Mouse (Mus musculus) limb, embryonic 13.5 days (tissue): ENCODE measurements around the gene Xntrpc. TPM values are rescaled to one million over a fixed set of nuclear protein-coding genes. Genes with fewer than 3 reads are reported as not detected.
"Not testable (repeated sequence)": the region's sequence is repeated elsewhere in the genome, so short reads cannot be mapped to it uniquely, and the experiment has no call there.

Source experiments
- ATAC-seq: fragments of 200-750 bp; cut with Nextera tagmentation; 2 replicates; pipeline ENCODE4 v1.8.0; 2017; ENCODE audit warnings: low read depth, moderate number of reproducible peaks, moderate TSS enrichment; ENCODE audit not compliant: low FRiP score
- H3K27ac ChIP-seq: fragments of 300-500 bp; sonication (generic); 2 replicates; pipeline ENCODE4 v1.5.1; 2015; ENCODE audit warnings: inconsistent platforms, mild to moderate bottlenecking, moderate library complexity
- H3K27me3 ChIP-seq: fragments of 300-500 bp; sonication (generic); 2 replicates; pipeline ENCODE4 v1.6.1; 2015; ENCODE audit warnings: mild to moderate bottlenecking, inconsistent platforms
- H3K36me3 ChIP-seq: fragments of 300-500 bp; sonication (generic); 2 replicates; pipeline ENCODE4 v1.6.1; 2015; ENCODE audit warnings: inconsistent platforms, mild to moderate bottlenecking, moderate library complexity
- H3K4me1 ChIP-seq: fragments of 300-500 bp; sonication (generic); 2 replicates; pipeline ENCODE4 v1.6.1; 2015; ENCODE audit warnings: inconsistent platforms
- H3K4me2 ChIP-seq: fragments of 300-500 bp; sonication (generic); replicated peaks from 2 replicates; pipeline ENCODE4 v1.6.1; 2015; ENCODE audit warnings: inconsistent platforms, mild to moderate bottlenecking, moderate library complexity
- H3K4me3 ChIP-seq: fragments of 300-500 bp; sonication (generic); 2 replicates; pipeline ENCODE4 v1.5.1; 2015; ENCODE audit warnings: moderate library complexity, mild to moderate bottlenecking, inconsistent platforms
- H3K9ac ChIP-seq: fragments of 300-500 bp; sonication (generic); 2 replicates; pipeline ENCODE4 v1.6.1; 2015; ENCODE audit warnings: mild to moderate bottlenecking, inconsistent platforms
- H3K9me3 ChIP-seq: fragments of 300-500 bp; sonication (generic); 2 replicates; pipeline ENCODE4 v1.6.1; 2016; ENCODE audit warnings: inconsistent platforms
- WGBS: fragments of 180-500 bp; shearing (Covaris S2); methylation state at CpG from one replicate; pipeline ENCODE4 v1.1.7; 2015; 5-methylcytosine and 5-hydroxymethylcytosine counted together
- polyA plus RNA-seq: library from polyadenylated mRNA; unstranded; fragments of >200 nt; fragmentation: Nextera tagmentation; extraction: Ambion mirVana; gene quantifications from 2 replicates; pipeline ENCODE4 v1.2.1, GENCODE M21; 2015

The Xntrpc gene
- polyA plus RNA-seq, 1 experiment from 2014 or later = 2.3 TPM

DNA sequence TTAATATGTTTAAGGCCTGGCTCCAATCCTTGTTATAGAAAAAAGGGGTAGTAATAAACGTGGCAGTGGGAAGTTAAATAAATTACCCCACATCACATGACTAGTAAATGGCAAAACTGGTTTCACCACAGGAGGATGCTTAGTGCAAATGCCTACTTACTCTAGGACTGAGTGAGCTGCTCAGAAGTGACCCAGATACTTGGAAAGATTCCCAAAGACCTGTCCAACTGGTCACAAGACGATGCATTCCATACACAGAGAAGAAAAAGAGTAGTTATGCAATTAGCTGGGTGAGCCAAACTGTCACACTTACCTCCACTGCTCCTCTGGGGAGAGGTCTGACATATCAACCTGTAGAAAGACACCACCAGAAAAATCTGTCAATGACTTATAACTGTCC lies 23.2 kb upstream of the Xntrpc start:
- Histone ChIP-seq H3K36me3 (peaks cover 51% of the 10 kb centered on the region), H3K9ac (no peak overlapping the region), H3K27me3 (no peaks in the 10 kb centered on the region), H3K9me3 (no peaks in the 10 kb centered on the region), H3K4me1 (peaks cover 6% of the 10 kb centered on the region), H3K4me2 (no peak overlapping the region), H3K4me3 (no peak overlapping the region), H3K27ac (no peak overlapping the region)
- no peak for ATAC-seq
- 61% methylated on average over 2 of the region's 2 CpGs for WGBS

DNA sequence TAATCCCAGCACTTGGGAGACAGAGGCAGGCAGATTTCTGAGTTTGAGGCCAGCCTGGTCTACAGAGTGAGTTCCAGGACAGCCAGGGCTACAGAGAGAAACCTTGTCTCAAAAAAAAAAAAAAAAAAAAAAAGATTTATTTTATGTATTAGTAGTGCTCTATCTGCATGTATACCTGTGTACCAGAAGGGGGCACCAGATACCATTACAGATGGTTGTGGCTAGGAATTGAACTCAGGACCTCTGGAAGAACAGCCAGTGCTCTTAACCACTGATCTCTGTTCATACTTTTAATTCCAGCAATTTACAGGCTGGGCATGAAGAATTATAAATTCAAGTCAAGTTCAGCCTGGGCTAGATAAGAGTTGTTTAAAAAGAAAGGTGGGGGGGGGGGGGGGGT lies 17.0 kb upstream of the Xntrpc start:
- H3K4me3 ChIP-seq, H3K9ac ChIP-seq, H3K4me2 ChIP-seq, H3K9me3 ChIP-seq, H3K27ac ChIP-seq, H3K4me1 ChIP-seq, ATAC-seq, H3K27me3 ChIP-seq: not testable (repeated sequence)
- peaks cover 18% of the 10 kb centered on the region for H3K36me3 ChIP-seq

DNA sequence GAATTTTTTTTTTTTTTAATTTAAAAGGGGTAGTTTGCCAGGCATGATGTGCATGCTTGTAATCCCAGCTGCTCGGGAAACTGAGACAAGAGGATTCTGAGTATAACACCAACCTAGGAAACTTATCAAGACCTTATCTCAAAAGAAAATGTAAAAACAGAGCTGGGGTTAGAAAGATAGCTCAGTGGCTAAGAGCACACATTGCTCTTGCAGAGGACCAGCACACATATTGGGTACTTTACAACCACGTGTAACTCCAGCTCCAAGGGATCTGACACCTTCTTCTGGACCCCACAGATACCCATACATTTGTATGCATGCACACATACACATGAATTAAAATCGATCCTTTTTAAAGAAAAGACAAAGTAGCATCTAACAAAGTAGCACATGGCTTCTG lies 4.2 kb upstream of the Xntrpc start:
- H3K27me3 ChIP-seq = no peaks in the 10 kb centered on the region
- no peaks in the 10 kb centered on the region for H3K9me3 ChIP-seq
- peaks cover 31% of the 10 kb centered on the region for H3K36me3 ChIP-seq
- no peak overlapping the region for H3K27ac ChIP-seq
- H3K9ac ChIP-seq = no peak overlapping the region
- no peak overlapping the region for H3K4me3 ChIP-seq
- 90% methylated on average over 3 of the region's 3 CpGs for WGBS
- H3K4me2 ChIP-seq = no peak overlapping the region
- no peak for ATAC-seq
- peaks cover 18% of the 10 kb centered on the region for H3K4me1 ChIP-seq

DNA sequence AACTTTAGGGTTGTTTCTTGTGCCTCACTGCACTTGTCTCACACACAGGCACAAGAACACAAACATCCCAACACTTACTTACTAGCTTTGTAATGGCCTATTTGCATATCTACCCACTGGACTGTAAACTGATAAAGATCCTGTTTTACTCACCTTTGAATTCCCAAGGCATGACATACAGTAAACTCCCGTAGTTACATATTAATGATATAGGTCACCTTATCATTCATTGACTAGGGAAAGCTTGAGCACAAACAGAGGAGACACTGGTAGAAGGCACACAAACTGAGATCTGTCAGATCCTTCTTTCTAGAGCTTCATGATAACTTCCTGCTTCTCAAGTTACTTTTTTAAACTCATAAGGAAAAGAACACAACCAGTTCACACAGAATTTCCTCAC lies 3.3 kb upstream of the Xntrpc start:
- Histone ChIP-seq H3K4me2 (no peak overlapping the region), H3K27ac (no peak overlapping the region), H3K36me3 (peaks cover 25% of the 10 kb centered on the region), H3K27me3 (no peaks in the 10 kb centered on the region), H3K4me1 (peaks cover 22% of the 10 kb centered on the region), H3K9me3 (no peaks in the 10 kb centered on the region), H3K4me3 (no peak overlapping the region), H3K9ac (no peak overlapping the region)
- WGBS = 98% methylated on average over 1 of the region's 1 CpGs
- ATAC-seq = no peak

DNA sequence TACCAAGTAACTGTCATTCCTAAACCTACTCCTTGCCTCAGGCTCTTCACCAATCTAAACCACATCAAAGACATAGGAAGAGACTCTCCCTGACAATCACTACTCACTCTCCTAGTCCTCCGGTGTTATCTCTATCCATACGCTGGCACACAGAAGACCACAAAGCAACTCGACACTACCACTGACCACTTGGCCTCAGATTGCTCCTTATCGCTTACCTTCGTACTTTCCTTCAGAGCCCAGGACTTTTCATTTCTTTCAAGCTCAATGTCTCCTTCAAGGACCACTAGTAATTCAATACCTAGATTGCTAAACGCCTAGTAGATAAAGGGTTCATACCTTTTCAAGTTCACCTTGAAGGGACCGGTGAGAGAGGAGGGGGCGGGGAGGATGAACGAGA lies 1.6 kb upstream of the Xntrpc start:
- H3K4me1 ChIP-seq = peaks cover 22% of the 10 kb centered on the region
- peak overlapping the region; percentile 71; the same call in 1 of the 2 replicates for H3K9ac ChIP-seq
- H3K36me3 ChIP-seq = peaks cover 23% of the 10 kb centered on the region
- peak overlapping the region; percentile 60 for H3K4me3 ChIP-seq
- no peak for ATAC-seq
- no peaks in the 10 kb centered on the region for H3K9me3 ChIP-seq
- H3K27ac ChIP-seq = no peak overlapping the region
- WGBS = 88% methylated on average over 9 of the region's 9 CpGs
- H3K27me3 ChIP-seq = no peaks in the 10 kb centered on the region
- H3K4me2 ChIP-seq = peak overlapping the region; percentile 74

DNA sequence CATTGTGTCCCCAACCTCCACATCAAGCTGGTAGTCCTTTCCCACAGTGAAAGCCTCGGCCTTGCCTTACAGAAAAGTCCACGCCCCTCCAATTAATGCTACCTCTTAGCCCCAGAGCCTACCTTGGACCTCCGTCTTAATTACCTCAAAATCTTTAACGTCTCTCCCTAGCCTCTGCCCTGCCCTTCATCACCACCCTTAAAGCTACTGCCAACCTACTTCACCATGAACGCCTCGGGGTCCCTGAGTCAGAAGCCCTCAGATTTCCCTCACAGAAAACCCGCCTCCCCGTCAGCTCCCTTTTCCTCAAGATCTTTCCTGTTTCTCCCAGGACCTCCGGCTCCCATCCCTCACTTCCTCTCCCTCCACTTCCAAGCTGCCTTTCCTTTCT lies 863 bp upstream of the Xntrpc start:
- ATAC-seq = peak; percentile 15; the same call in 1 of the 2 replicates
- H3K27me3 ChIP-seq = no peaks in the 10 kb centered on the region
- H3K27ac ChIP-seq = peak overlapping the region; percentile 72; the same call in 1 of the 2 replicates
- H3K4me1 ChIP-seq = peaks cover 22% of the 10 kb centered on the region
- peaks cover 16% of the 10 kb centered on the region for H3K36me3 ChIP-seq
- under 1% methylated on average over 9 of the region's 9 CpGs for WGBS
- peak overlapping the region; percentile 71 for H3K9ac ChIP-seq
- peak overlapping the region; percentile 60 for H3K4me3 ChIP-seq
- no peaks in the 10 kb centered on the region for H3K9me3 ChIP-seq
- peak overlapping the region; percentile 74 for H3K4me2 ChIP-seq

DNA sequence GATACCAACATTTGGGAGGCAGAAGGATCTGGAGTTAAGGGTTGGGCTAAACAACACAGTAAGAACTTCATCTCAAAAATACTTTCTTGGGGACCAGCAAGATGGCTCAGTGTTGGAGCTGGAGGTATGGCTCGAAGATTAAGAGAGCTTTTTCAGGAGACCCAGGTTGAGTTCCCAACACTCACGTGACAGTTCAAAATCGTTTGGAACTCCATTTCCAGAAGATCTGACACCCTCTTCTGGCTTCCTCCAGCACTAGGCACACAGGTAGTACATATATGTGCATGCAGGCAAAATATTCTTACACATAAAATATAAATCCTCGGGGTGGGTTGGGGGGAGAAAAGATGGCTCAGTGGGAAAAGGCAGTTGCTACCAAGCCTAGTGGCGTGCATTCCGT lies 850 bp downstream of the Xntrpc start:
- no peaks in the 10 kb centered on the region for H3K27me3 ChIP-seq
- no peak overlapping the region for H3K27ac ChIP-seq
- H3K4me1 ChIP-seq = peaks cover 22% of the 10 kb centered on the region
- H3K36me3 ChIP-seq = peaks cover 19% of the 10 kb centered on the region
- 76% methylated on average over 6 of the region's 6 CpGs for WGBS
- ATAC-seq = no peak
- peak overlapping the region; percentile 60 for H3K4me3 ChIP-seq
- H3K9ac ChIP-seq = peak overlapping the region; percentile 71
- H3K9me3 ChIP-seq = no peaks in the 10 kb centered on the region
- H3K4me2 ChIP-seq = peak overlapping the region; percentile 74

DNA sequence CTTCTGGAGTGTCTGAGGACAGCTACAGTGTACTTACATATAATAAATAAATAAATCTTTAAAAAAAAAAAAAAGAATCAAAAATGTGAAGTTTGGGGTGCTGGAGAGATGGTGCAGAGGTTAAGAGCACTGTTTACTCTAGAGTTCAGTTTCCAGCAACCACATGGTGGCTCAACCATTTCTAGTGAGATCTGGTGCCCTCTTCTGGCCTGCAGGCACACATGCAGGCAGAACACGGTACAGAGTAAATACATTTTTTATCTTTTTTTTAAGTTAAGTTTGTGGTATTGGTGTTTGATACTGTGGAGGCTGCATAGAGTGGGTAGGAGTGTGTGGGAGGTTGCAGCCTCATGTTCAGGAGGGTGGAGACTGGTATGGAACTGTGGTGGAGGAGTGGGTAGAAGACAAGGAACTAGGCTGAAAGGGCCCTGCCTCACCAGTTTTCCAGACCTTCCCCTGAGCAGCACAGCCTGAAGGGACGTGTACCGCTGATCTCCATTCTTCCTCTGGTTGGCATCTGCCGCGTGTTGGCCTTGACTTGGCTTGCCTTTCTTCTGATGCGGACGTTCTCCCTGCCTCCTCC lies 11.3 kb downstream of the Xntrpc start:
- Histone ChIP-seq H3K4me1 (no peaks in the 10 kb centered on the region), H3K27me3 (no peaks in the 10 kb centered on the region), H3K36me3 (peaks cover 92% of the 10 kb centered on the region), H3K9me3 (no peaks in the 10 kb centered on the region), H3K4me2 (no peak overlapping the region), H3K27ac (no peak overlapping the region), H3K9ac (no peak overlapping the region), H3K4me3 (no peak overlapping the region)
- no peak for ATAC-seq
- WGBS = 85% methylated on average over 7 of the region's 7 CpGs

DNA sequence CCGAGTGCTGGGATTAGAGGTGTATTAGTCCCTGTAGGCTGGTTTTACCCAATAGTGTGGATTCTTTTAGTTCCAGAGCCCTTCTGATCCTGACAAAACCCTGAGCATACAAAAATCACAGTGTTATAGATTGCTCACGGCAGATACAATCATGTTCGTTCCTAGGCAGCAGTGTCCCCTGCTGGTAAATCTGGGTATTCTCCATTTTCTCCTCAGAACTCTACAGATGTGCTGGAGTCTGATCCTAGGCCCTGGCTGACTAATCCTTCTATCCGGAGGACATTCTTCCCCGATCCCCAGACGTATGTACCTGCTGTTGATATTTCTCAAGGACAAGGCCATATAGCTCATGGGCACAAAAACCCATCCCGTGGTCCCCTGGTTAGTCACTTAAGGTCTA lies 13.0 kb downstream of the Xntrpc start:
- Histone ChIP-seq H3K4me1 (no peaks in the 10 kb centered on the region), H3K27ac (no peak overlapping the region), H3K27me3 (no peaks in the 10 kb centered on the region), H3K9ac (no peak overlapping the region), H3K4me3 (no peak overlapping the region), H3K36me3 (peaks cover 93% of the 10 kb centered on the region), H3K9me3 (no peaks in the 10 kb centered on the region), H3K4me2 (no peak overlapping the region)
- ATAC-seq = no peak
- WGBS = 77% methylated on average over 7 of the region's 7 CpGs

DNA sequence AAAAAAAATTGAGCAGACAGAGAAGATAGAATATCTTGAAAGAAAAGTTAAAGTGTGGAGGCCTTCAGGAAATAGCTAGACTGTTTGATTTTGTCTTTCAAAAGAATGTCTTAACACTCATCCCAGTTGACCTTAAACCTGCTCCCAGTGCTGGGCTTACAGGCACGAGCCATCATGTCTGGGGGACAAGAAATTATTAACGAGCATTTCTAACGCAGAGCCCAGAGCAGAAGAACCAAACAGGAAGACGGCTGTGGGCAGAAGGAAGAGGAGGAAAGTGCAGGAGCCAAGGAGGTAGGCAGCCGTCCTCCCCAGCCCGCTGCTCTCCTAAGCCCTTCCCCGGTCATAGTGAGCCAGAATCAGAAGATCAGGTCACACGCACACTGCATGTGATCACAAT lies 14.8 kb downstream of the Xntrpc start:
- H3K4me2 ChIP-seq = no peak overlapping the region
- ATAC-seq = no peak
- no peak overlapping the region for H3K4me3 ChIP-seq
- no peak overlapping the region for H3K27ac ChIP-seq
- H3K36me3 ChIP-seq = peaks cover 92% of the 10 kb centered on the region
- no peaks in the 10 kb centered on the region for H3K9me3 ChIP-seq
- no peaks in the 10 kb centered on the region for H3K27me3 ChIP-seq
- H3K4me1 ChIP-seq = no peaks in the 10 kb centered on the region
- 83% methylated on average over 8 of the region's 8 CpGs for WGBS
- H3K9ac ChIP-seq = no peak overlapping the region

DNA sequence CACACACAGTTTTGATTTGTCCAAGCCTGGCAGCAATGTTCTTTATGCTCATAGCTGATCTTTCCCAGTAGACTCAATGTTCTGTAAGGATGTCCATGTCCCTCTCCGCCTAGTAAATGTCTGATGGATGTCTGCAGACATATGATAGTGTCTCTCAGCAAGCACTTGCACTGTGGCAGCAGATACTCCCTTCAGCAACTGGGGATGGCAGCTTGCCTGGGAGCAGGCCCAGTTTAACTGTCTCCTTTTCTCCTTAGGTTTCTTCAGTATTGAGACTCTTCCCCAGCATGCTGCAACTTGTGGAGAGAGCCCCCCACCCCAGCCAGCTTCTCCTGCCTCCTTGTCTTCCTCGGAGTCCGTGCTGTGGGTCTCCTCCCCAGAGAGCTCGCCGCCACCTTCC lies 16.3 kb downstream of the Xntrpc start:
- WGBS = 97% methylated on average over 5 of the region's 5 CpGs
- Histone ChIP-seq H3K4me1 (no peaks in the 10 kb centered on the region), H3K9me3 (no peaks in the 10 kb centered on the region), H3K36me3 (peaks cover 92% of the 10 kb centered on the region), H3K9ac (no peak overlapping the region), H3K27me3 (no peaks in the 10 kb centered on the region), H3K4me3 (no peak overlapping the region), H3K27ac (no peak overlapping the region), H3K4me2 (no peak overlapping the region)
- no peak for ATAC-seq

DNA sequence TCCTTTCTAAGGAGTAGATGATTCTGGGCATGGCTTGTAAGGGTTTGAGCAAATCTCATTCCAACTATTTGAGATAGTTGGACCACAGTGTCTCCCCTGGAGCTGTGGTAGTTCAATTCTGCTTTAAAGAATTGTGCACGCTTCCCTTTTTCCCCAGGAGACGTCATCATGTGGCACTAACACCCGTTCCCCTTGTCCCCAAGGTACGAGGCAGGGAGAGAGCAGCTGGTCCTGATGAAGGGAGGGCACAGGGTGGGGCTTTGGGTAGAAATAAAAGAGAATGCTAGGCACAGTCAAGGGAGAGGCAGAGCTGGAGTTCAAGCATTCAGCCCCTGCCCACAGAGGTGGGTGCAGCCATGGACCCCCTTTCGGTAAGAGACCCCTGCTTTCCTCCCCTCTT lies 17.3 kb downstream of the Xntrpc start, which contains the start of gene Trpc2:
Gene Trpc2 (plus strand): TSS at position 301 of the 400 bp plus-strand sequence.
- Histone ChIP-seq H3K36me3 (peaks cover 90% of the 10 kb centered on the region), H3K9me3 (no peaks in the 10 kb centered on the region), H3K4me1 (no peaks in the 10 kb centered on the region), H3K27ac (no peak within 1 kb of the TSS), H3K9ac (no peak within 1 kb of the TSS), H3K4me2 (no peak within 1 kb of the TSS), H3K27me3 (no peaks in the 10 kb centered on the region), H3K4me3 (no peak within 1 kb of the TSS)
- 82% methylated on average over 5 of the region's 5 CpGs for WGBS
- ATAC-seq = no peak

DNA sequence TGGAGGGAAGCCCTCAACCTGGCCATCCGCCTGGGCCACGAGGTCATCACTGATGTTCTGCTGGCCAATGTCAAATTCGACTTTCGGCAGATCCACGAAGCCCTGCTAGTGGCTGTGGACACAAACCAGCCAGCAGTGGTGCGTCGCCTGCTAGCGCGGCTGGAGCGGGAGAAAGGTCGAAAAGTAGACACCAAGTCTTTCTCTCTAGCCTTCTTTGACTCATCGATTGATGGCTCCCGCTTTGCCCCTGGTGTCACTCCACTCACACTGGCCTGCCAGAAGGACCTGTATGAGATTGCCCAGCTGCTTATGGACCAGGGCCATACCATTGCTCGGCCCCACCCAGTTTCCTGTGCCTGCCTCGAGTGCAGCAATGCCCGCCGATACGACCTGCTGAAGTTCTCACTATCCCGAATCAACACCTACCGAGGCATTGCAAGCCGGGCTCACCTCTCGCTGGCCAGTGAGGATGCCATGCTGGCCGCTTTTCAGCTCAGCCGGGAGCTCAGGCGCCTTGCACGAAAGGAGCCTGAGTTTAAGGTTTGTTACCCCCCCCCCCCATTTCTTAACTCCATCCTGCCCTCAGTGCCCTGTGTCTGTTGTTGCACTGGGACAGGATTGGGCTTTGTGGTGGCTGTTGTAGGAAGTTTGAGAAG lies 18.7 kb downstream of the Xntrpc start:
- H3K27ac ChIP-seq = no peak overlapping the region
- no peaks in the 10 kb centered on the region for H3K27me3 ChIP-seq
- no peak overlapping the region for H3K9ac ChIP-seq
- H3K4me2 ChIP-seq = no peak overlapping the region
- no peak for ATAC-seq
- H3K4me1 ChIP-seq = no peaks in the 10 kb centered on the region
- H3K36me3 ChIP-seq = peaks cover 90% of the 10 kb centered on the region
- WGBS = 88% methylated on average over 26 of the region's 26 CpGs
- no peaks in the 10 kb centered on the region for H3K9me3 ChIP-seq
- H3K4me3 ChIP-seq = no peak overlapping the region
